Mouse (Mus musculus) spleen, postnatal 0 days (tissue): Measurements from ENCODE around the gene Pm20d2. TPM values are rescaled to one million over a fixed set of nuclear protein-coding genes. Genes with fewer than 3 reads are reported as not detected.

Source experiments
- polyA plus RNA-seq: library from polyadenylated mRNA; unstranded; fragments of >200 nt; fragmentation: Nextera tagmentation; extraction: Ambion mirVana; gene quantifications from 2 replicates; pipeline ENCODE4 v1.2.1, GENCODE M21; 2015

The Pm20d2 gene
- 0.32 and 0.35 TPM in 2 replicates for polyA plus RNA-seq

GRCm38 (mm10) chr4:33189735-33190036, at the start of gene Pm20d2:
Pm20d2 (minus strand) TSS chr4:33189737.

GRCm38 (mm10) chr4:33208881-33209841, 19.6 kb upstream of the Pm20d2 start, which contains the start of gene Srsf12:
Srsf12 (plus strand) TSS chr4:33208991.

GRCm38 (mm10) chr4:33132221-33132620, 57.3 kb downstream of the Pm20d2 start, which contains the start of gene Gabrr1:
Gabrr1 (plus strand) TSS chr4:33132521.

Other genes with a start within 250 kb of the Pm20d2 start
- gene Ankrd6, start 238.9 kb downstream of the Pm20d2 start, polyA plus RNA-seq = 1.5 and 1.6 TPM in 2 replicates
- gene Rragd, start 206.7 kb downstream of the Pm20d2 start, polyA plus RNA-seq = 2.2 and 3.7 TPM in 2 replicates
- 33.7 and 34.8 TPM in 2 replicates for gene Ube2j1, start 158.3 kb downstream of the Pm20d2 start, polyA plus RNA-seq
- not detected in 2 replicates for gene Gabrr2, start 126.7 kb downstream of the Pm20d2 start, polyA plus RNA-seq
- not detected in 2 replicates for gene Gabrr1, start 57.2 kb downstream of the Pm20d2 start, polyA plus RNA-seq
- gene Srsf12, start 19.3 kb upstream of the Pm20d2 start, polyA plus RNA-seq = 0.71 and 0.84 TPM in 2 replicates
- gene Pnrc1, start 100.4 kb upstream of the Pm20d2 start, polyA plus RNA-seq = 43.6 and 53.9 TPM in 2 replicates
- 15.3 and 16.3 TPM in 2 replicates for gene Rngtt, start 120.6 kb upstream of the Pm20d2 start, polyA plus RNA-seq